Mouse (Mus musculus): ENCODE measurements around the gene Ear10. TPM values are rescaled to one million over a fixed set of nuclear protein-coding genes. Genes with fewer than 3 reads are reported as not detected.
"Not testable (repeated sequence)": the region's sequence is repeated elsewhere in the genome, so short reads cannot be mapped to it uniquely, and the experiment has no call there.

Ear10 gene
- total RNA-seq (2014; rRNA removed): not detected in 2 replicates
- polyA plus RNA-seq (2015; fragmentation: Nextera tagmentation; extraction: Ambion mirVana): not detected in 2 replicates

- not testable (repeated sequence) for H3K4me3 ChIP-seq (ENCODE audit: low read depth, low read length); H3K9me3 ChIP-seq (ENCODE audit: low read length); H3K4me1 ChIP-seq (ENCODE audit: insufficient read depth); H3K27me3 ChIP-seq (ENCODE audit: insufficient read depth, low read length); H3K4me2 ChIP-seq (ENCODE audit: low read depth); DNase-seq; ATAC-seq; H3K9ac ChIP-seq; H3K36me3 ChIP-seq (ENCODE audit: insufficient read depth); H3K27ac ChIP-seq (ENCODE audit: low read depth, low read length)
- 84% methylated on average over 3 of the region's 3 CpGs for WGBS
Observed at GRCm38 (mm10) chr14:43923459-43923858, at the start of gene Ear10. Ear10 (minus strand) TSS chr14:43923559.

- not testable (repeated sequence) for H3K4me2 ChIP-seq (ENCODE audit: low read depth); ATAC-seq; H3K27me3 ChIP-seq (ENCODE audit: insufficient read depth, low read length); H3K4me1 ChIP-seq (ENCODE audit: insufficient read depth); H3K9me3 ChIP-seq (ENCODE audit: low read length); H3K27ac ChIP-seq (ENCODE audit: low read depth, low read length); H3K9ac ChIP-seq; H3K36me3 ChIP-seq (ENCODE audit: insufficient read depth); DNase-seq; H3K4me3 ChIP-seq (ENCODE audit: low read depth, low read length)
- no CpG with 5 or more reads among the region's 2 CpGs for WGBS
Observed at GRCm38 (mm10) chr14:43956769-43957168, 33.4 kb upstream of the Ear10 start, which contains the start of gene Ang5. Ang5 (plus strand) TSS chr14:43957069.

GRCm38 (mm10) chr14:43955074-43955473 lies 31.7 kb upstream of the Ear10 start:
- H3K36me3 ChIP-seq (ENCODE audit: insufficient read depth); H3K4me1 ChIP-seq (ENCODE audit: insufficient read depth); H3K4me2 ChIP-seq (ENCODE audit: low read depth); H3K9me3 ChIP-seq (ENCODE audit: low read length); H3K27me3 ChIP-seq (ENCODE audit: insufficient read depth, low read length); H3K9ac ChIP-seq; DNase-seq; H3K27ac ChIP-seq (ENCODE audit: low read depth, low read length); ATAC-seq; H3K4me3 ChIP-seq (ENCODE audit: low read depth, low read length): not testable (repeated sequence)
- WGBS: no CpG with 5 or more reads among the region's 1 CpGs

GRCm38 (mm10) chr14:43953382-43953781 lies 30.0 kb upstream of the Ear10 start:
- H3K36me3 ChIP-seq (ENCODE audit: insufficient read depth): not testable (repeated sequence)
- 28% methylated on average over 2 of the region's 2 CpGs for WGBS

GRCm38 (mm10) chr14:43933399-43933798 lies 10.0 kb upstream of the Ear10 start:
- ATAC-seq; H3K4me2 ChIP-seq (ENCODE audit: low read depth); H3K9ac ChIP-seq; H3K27me3 ChIP-seq (ENCODE audit: insufficient read depth, low read length); H3K9me3 ChIP-seq (ENCODE audit: low read length); H3K4me1 ChIP-seq (ENCODE audit: insufficient read depth); H3K36me3 ChIP-seq (ENCODE audit: insufficient read depth); DNase-seq; H3K4me3 ChIP-seq (ENCODE audit: low read depth, low read length); H3K27ac ChIP-seq (ENCODE audit: low read depth, low read length): not testable (repeated sequence)
- 52% methylated on average over 5 of the region's 5 CpGs for WGBS

More at GRCm38 (mm10) chr14:43953382-43953781, 30.0 kb upstream of the Ear10 start:
- not testable (repeated sequence) for H3K4me3 ChIP-seq (ENCODE audit: low read depth, low read length); ATAC-seq; H3K9me3 ChIP-seq (ENCODE audit: low read length); H3K27me3 ChIP-seq (ENCODE audit: insufficient read depth, low read length); H3K9ac ChIP-seq; DNase-seq; H3K4me2 ChIP-seq (ENCODE audit: low read depth); H3K27ac ChIP-seq (ENCODE audit: low read depth, low read length); H3K4me1 ChIP-seq (ENCODE audit: insufficient read depth)

- H3K9me3 ChIP-seq (ENCODE audit: low read length); H3K27me3 ChIP-seq (ENCODE audit: insufficient read depth, low read length); H3K4me3 ChIP-seq (ENCODE audit: low read depth, low read length); H3K4me2 ChIP-seq (ENCODE audit: low read depth); H3K36me3 ChIP-seq (ENCODE audit: insufficient read depth); H3K9ac ChIP-seq; H3K4me1 ChIP-seq (ENCODE audit: insufficient read depth); H3K27ac ChIP-seq (ENCODE audit: low read depth, low read length); ATAC-seq: not testable (repeated sequence)
- peak; percentile 55 for DNase-seq
- 18% methylated on average over 8 of the region's 8 CpGs for WGBS
- peak; percentile 71 for TF ChIP-seq CTCF (IDR thresholded peaks at IDR 0.05; ENCODE audit: low read depth)
Observed at GRCm38 (mm10) chr14:43932991-43933390, 9.6 kb upstream of the Ear10 start.

- H3K36me3 ChIP-seq (ENCODE audit: insufficient read depth); DNase-seq; H3K9me3 ChIP-seq (ENCODE audit: low read length); H3K4me1 ChIP-seq (ENCODE audit: insufficient read depth); H3K27me3 ChIP-seq (ENCODE audit: insufficient read depth, low read length): not testable (repeated sequence)
- Histone ChIP-seq H3K9ac (peak overlapping the region; percentile 53), H3K4me2 (ENCODE audit: low read depth) (peak overlapping the region; percentile 49), H3K27ac (ENCODE audit: low read depth, low read length) (peak overlapping the region; percentile 50; the same call in 1 of the 2 replicates), H3K4me3 (ENCODE audit: low read depth, low read length) (peak overlapping the region; percentile 48)
- peak; percentile 87 for ATAC-seq
- WGBS: 3% methylated on average over 21 of the region's 21 CpGs
Observed at GRCm38 (mm10) chr14:43925404-43925950, 2.1 kb upstream of the Ear10 start.

Measured in forebrain, postnatal 0 days (tissue).